Mouse (Mus musculus) bone marrow macrophage, adult 2 months (primary cell): ENCODE measurements around the gene Ank3. TPM values are rescaled to one million over a fixed set of nuclear protein-coding genes. Genes with fewer than 3 reads are reported as not detected.

ENCODE experiments used
- H3K27ac ChIP-seq: 2 replicates; pipeline ENCODE4 v1.5.1; 2012; ENCODE audit warnings: low read depth, low read length; ENCODE audit not compliant: insufficient read depth
- H3K4me1 ChIP-seq: 2 replicates; pipeline ENCODE4 v1.6.1; 2012; ENCODE audit warnings: low read length; ENCODE audit not compliant: control insufficient read depth, insufficient read depth
- H3K4me3 ChIP-seq: 2 replicates; pipeline ENCODE4 v1.5.1; 2012; ENCODE audit warnings: mild to moderate bottlenecking, low read length, moderate library complexity; ENCODE audit not compliant: insufficient read depth
- CTCF ChIP-seq: IDR thresholded peaks from 2 replicates; pipeline ENCODE4 v1.5.1; 2012; ENCODE audit warnings: low read depth, mild to moderate bottlenecking, low read length, moderate library complexity
- POLR2A ChIP-seq: IDR thresholded peaks from 2 replicates; pipeline ENCODE4 v1.6.1; 2012; ENCODE audit warnings: mild to moderate bottlenecking, low read depth, low read length, borderline replicate concordance
- polyA plus RNA-seq: library from polyadenylated mRNA; stranded (reverse); fragments of >200 nt; gene quantifications from 2 replicates; pipeline ENCODE4 v1.2.4, GENCODE M21; 2012; ENCODE audit not compliant: missing spikeins, insufficient read depth, insufficient read length

Gene Ank3
- polyA plus RNA-seq, 1 experiment, result 1.5 TPM

DNA sequence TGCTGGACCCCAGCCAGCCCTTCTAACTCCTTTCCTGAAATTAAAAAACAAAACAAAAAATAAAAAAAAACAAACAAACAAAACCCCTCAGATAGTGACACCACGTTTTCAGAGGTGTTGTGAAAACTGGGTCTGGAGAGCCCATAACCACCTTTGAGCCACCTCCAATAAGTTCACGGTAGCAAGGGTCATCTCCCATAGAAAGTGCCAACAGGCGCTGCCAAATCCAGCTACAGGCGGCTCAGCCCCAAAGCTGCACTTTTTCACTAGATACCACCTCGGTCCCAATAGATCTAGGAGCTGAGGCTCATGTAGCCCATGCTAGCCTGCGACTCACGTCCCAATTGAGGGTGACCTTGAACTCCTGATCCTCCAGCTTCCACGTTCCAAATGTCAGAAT is 547.7 kb downstream of the Ank3 start:
- TF ChIP-seq POLR2A (no peak), CTCF (no peak)
- H3K27ac ChIP-seq, result no peak overlapping the region
- H3K4me3 ChIP-seq, result no peak overlapping the region
- H3K4me1 ChIP-seq, result no peaks in the 10 kb centered on the region

DNA sequence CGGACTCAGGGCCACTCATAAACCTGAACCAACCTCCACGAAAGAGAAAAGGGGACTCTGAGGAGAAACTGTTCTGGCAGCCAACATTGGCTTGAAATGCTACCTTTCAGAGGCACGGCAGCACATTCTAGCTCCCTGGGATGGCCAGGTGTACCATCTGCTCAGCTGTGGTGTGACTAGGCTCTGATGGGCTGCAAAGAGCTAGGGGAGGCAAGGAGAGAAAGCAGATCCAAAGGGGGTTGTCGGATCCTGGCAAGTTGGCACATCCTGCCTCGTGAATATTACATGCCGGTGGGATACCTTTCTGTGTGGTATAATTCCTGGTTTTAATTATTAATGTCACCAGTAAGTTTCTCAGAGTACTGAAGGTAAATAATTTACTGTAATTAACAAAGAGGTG is 548.5 kb downstream of the Ank3 start:
- Histone ChIP-seq H3K4me1 (no peaks in the 10 kb centered on the region), H3K4me3 (no peak overlapping the region), H3K27ac (no peak overlapping the region)
- TF ChIP-seq POLR2A (no peak), CTCF (no peak)

DNA sequence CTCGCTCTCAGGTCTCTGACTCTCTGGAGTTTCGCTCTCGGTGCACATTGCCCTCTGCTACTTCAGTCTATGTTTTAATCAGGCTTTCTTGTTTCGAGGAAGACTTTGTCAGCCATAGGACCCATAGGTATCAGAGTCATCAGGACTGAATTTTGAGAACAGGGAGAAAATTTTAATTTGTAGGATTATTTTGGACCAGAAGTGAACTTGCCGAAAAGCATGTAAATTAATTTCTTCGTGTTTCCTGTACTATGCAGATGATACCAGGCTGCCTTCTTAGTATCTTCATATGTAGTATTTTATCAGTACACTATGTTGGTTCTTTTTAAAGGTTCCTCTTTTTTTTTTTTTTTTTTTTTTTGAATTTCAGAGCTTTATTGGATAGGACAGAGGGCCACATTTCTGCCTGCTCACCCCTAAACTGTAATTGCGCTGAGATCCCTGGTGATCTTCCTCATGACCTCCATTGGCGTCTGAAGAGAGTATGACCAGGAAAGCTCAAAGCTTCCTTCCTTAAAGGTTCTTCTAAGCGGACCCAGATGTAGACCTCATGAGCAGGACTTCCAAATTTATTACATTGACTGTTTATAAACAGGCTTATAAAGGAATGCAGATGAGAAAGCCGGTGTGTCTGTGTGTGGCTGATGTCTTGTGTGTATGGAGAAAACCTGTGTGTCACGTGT is 551.8 kb downstream of the Ank3 start:
- H3K27ac ChIP-seq, result no peak overlapping the region
- H3K4me3 ChIP-seq, result no peak overlapping the region
- no peaks in the 10 kb centered on the region for H3K4me1 ChIP-seq
- no peak for TF ChIP-seq POLR2A
- no peak for TF ChIP-seq CTCF

DNA sequence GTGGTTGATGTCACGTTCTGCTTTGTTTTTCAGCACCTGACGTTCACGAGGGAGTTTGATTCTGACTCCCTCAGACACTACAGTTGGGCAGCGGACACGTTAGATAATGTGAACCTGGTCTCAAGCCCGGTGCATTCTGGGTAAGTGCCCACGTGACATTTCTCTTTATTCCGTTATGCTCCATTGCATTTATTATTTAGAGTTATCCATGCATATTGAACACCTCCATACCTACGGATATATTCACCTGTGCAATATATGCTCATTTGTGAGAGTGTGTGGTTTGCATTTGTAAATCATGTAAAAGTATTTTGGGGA is 552.3 kb downstream of the Ank3 start:
- Histone ChIP-seq H3K4me3 (no peak overlapping the region), H3K4me1 (no peaks in the 10 kb centered on the region), H3K27ac (no peak overlapping the region)
- TF ChIP-seq POLR2A (no peak), CTCF (no peak)

DNA sequence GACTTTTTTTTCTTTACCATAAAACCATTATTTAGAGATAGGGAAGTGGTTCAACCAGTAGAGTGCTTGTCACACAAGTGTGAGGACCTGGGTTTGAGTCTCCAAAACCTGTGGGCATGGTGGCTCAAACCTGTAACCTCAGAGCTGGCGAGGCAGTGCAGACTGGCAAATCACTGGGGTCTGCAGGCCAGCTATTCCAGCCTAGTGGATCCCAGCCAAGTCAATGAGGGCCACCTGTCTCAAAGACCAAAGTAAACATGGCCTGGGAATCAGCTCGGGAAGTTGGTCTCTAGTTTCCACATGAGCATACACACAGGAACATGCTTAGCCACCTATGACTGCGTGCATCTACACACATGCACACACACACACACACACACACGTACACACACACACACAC is 552.9 kb downstream of the Ank3 start:
- Histone ChIP-seq H3K4me1 (no peaks in the 10 kb centered on the region), H3K27ac (no peak overlapping the region), H3K4me3 (no peak overlapping the region)
- TF ChIP-seq POLR2A (no peak), CTCF (no peak)

DNA sequence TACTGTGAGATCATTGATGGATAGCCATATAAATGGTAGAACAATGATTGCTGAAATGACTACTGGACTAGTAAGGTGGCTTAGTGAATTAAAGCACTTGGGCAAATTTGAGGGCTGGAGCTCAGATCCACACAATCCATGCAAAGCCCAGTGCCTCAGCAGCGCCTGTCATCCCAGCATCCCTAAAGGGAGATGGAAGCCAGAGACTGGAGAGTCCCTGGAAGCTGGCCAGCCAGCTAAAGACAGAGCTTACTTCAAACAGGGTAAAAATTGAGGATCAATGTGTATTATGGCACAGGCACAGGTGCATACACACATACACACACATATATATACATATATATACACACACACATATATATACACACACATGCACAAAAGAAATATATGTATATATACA is 553.7 kb downstream of the Ank3 start:
- TF ChIP-seq CTCF (no peak), POLR2A (no peak)
- H3K4me3 ChIP-seq, result no peak overlapping the region
- no peaks in the 10 kb centered on the region for H3K4me1 ChIP-seq
- no peak overlapping the region for H3K27ac ChIP-seq

DNA sequence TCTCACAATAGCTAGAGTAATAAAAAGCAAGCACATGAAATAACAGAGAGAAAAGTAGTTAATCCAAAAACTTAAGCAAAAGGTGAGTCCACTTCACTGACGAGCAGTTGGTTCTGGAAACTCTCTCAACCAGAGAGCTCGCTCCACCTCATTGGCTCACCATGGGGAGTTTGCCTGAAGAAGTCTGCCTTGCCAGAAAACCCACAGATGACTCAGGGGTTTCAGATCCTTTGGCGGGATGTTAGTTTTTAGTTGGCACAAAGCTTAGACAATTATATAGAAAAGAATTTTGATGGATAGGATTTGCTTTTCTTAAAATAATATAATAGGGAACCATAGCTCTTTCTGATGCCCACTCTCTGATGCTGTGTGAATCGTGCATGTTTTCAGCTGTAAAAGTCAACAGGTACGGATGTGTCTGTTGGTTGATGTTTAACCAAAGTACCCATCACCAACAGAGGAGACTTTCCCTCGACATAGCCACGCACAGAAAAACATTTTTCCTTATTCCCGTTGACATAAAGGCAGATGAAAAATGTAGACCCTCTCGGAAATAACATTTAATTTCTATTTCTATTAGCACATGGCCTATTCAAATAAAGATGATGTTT is 556.2 kb downstream of the Ank3 start:
- Histone ChIP-seq H3K4me1 (no peaks in the 10 kb centered on the region), H3K4me3 (no peak overlapping the region)
- TF ChIP-seq CTCF, result no peak
- no peak for TF ChIP-seq POLR2A

DNA sequence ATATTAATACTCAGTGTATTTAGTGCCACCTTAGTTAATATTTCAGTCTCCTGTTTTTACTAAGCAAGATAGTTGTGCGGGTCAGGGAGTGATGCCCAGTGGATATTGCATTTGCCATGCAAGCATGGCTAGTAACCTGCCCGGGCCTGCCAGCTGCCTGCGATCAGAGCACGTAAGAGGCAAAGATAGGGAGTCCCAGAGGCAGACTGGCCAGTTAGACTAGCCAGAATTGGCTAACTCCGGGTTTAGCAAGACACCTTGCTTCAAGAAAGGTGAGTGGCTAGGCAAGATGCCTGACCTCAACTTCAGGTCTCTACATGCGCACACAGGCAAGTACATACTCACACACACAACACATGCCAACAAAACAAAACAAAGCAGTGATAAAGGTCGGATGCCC is 563.7 kb downstream of the Ank3 start:
- Histone ChIP-seq H3K27ac (no peak overlapping the region), H3K4me1 (no peaks in the 10 kb centered on the region), H3K4me3 (no peak overlapping the region)
- TF ChIP-seq CTCF (no peak), POLR2A (no peak)

More for the DNA sequence above, 556.2 kb downstream of the Ank3 start:
- no peak overlapping the region for H3K27ac ChIP-seq

DNA sequence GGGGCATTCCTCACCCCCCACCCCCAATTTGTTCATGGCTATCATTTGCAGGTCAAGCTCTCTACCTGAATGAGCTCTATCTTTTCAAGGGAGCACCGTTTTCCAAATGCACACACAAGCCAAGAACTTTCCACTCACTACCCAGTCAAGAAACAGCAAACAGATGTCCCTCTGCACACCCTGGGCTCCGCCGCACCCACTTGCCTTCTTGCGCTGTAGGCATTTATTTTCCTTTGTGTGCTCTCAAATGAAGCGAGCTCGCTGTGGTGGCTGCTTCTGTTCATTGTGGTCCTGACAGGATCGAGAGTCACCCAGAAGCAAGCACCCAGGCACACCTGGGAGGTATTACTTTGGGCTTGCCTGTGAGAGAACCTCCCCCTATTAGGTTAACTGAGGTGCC is 564.4 kb downstream of the Ank3 start:
- TF ChIP-seq CTCF (no peak), POLR2A (no peak)
- H3K4me1 ChIP-seq, result no peaks in the 10 kb centered on the region
- no peak overlapping the region for H3K27ac ChIP-seq
- no peak overlapping the region for H3K4me3 ChIP-seq

DNA sequence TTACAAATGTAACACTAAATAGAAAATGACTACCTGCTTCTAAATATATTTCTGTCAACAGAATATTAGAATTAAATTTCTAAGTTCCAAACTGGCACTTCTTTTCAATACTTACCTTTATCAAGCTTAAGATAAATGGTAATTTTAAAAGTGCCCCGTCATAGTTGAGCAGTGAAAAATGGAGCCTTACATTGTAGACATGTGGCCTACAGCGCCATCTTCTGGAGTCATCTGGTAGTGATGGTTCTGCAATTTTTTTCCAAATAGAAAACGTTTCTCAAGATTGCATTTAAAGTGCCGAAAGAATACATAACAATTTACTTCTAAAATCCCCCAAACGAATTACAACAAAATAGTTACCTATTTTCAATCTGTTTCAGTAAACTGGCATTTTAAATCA is 566.0 kb downstream of the Ank3 start:
- no peaks in the 10 kb centered on the region for H3K4me1 ChIP-seq
- TF ChIP-seq POLR2A, result no peak
- TF ChIP-seq CTCF, result no peak
- no peak overlapping the region for H3K27ac ChIP-seq
- no peak overlapping the region for H3K4me3 ChIP-seq
